Mouse (Mus musculus) heart, postnatal 14 days (tissue): ENCODE data around the gene Dnah2. TPM values are rescaled to one million over a fixed set of nuclear protein-coding genes. Genes with fewer than 3 reads are reported as not detected.
"Not testable (repeated sequence)": the region's sequence is repeated elsewhere in the genome, so short reads cannot be mapped to it uniquely, and the experiment has no call there.

Experiments
- DNase-seq, 2 experiments: peaks; one replicate each; pipeline ENCODE4 v3.0.0; 2021 to 2022
- intact Hi-C: fragments of 180-260 bp; cut with DNase I; formaldehyde crosslinking; loops from one replicate; pipeline ENCODE4 v1.15.1; 2025
- total RNA-seq, 2 experiments: library from RNA; stranded (reverse); gene quantifications; 2 replicates each; pipeline ENCODE4 v1.2.3; 2021

Gene Dnah2
- total RNA-seq, 2 experiments from 2014 or later = 0.07 to 0.38 TPM

DNA sequence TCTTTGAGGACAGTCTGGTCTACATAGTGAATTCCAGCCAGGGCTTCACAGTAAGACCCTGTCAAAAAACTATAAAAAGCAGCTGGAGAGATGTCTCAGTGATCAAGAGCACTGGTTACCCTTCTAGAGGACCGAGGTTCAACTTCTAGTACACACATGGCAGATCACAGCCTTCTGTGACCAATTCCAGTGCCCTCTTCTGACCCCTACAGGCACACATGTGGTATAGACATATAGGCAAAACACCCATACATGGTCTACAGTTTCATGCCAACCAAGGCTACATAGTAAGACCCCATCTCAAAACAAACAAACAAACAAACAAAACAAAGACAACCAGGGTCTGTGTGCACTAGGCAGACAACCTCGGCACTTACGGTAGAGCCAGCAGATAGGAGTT lies 26.3 kb upstream of the Dnah2 start:
- no peak for DNase-seq
- intact Hi-C loops = loop anchor here (2.0 kb wide), 1 partner anchor 28 kb away; no protein-coding TSS in a partner anchor

DNA sequence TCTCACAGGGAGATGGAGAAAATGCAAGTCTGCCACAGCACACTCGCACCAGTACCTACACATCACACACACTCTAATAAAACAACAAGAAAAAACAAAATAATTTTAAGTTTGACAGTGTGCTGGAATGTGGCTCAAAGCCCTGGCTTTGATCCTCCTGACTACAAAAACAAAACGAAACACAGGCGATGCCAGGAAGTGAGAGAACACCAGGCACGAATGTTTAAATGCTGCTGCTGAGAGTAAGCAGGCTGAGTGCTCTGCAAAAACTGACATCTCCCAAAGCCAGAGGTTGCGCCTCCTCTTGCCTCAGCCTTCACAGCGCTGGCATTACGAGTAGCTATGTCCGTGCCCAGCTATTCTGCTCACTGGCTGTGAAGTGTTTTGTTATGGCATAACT lies 16.2 kb upstream of the Dnah2 start:
- DNase-seq = no peak
- intact Hi-C loops = no loop called here

DNA sequence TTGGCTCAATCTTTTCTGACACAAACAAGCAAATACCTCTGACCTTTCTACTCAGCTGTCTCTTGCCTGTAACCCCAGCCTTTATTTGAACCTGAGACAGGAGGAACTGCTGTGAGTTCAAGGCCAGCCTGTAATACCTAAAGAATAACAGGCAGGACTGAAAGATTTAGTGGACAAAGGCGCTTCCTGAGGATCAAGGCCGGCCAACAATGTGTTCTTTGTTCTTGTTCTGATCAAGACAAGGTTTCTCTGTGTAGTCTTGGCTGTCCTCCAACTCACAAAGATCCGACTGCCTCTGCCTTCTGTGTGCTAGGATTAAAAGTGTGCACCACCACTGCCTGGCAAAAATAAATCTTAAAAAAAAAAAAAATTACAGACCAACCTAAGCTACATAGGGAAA lies 15.5 kb upstream of the Dnah2 start:
- intact Hi-C loops = no loop called here
- DNase-seq = no peak

DNA sequence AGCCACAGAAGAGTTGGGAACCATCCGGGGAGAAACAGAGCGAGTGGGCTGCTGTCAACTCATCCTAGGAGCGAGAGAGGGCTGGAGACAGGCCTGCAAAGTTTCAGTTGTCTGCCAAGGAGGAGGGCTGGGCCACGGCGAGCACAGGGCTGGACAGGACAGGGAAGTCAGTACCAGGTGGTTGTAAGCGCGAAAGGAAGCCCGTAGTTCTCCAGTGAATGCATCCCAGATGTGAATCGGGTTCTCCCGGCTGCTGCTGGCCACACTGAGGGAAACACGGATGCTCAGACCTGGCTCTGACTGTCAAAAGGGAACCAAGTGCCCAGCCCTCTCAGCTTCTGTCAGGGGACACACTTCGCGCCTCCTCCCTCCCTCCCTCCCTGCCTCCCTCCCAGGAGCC lies 14.5 kb upstream of the Dnah2 start:
- no peak for DNase-seq
- intact Hi-C loops = no loop called here

DNA sequence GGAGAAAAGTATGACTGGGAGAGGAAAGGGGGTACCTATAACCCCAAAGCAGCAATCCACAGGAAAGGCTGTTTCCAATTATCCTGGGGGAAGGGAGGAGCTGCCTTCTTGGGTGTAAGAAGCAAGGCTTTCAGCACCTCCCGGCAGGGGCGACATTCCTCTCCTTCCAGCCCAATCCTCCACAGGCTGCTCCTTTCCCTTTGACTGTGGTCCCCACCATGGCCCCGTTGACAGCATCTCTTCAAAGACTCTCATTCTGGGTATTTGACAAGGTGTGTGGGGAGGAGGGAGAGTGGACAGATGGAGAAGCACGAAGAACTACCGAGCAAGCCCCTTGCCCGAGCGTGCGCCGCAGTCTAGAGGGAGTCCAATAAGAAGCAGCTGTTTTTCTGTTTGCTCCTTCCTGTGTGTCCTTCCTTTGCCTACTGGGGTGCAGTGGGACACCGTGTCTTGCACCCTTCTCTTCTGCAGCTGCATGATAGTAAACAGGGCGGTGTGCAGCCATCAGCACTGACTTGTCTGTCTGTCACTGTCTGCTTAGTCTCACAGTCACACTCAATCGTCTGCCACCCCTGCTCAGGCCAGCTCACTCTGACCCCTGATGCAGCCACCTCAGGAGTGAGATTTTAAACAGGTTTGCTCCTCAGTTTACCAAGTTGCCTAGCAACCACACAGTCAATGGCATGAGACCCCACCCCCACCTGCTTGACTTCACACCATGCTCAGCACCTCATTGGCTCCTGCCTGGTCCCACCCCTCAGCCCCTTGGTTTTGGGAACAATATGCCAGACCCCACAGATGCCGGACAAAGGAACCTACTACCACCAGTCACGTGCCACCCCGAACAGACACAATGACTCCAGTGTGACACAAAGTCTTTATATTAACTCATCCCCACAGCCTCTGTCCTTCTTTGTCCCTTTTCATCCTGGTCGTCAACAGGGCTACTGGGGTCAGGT lies 12.3 kb upstream of the Dnah2 start:
- intact Hi-C loops = no loop called here
- DNase-seq = no peak

DNA sequence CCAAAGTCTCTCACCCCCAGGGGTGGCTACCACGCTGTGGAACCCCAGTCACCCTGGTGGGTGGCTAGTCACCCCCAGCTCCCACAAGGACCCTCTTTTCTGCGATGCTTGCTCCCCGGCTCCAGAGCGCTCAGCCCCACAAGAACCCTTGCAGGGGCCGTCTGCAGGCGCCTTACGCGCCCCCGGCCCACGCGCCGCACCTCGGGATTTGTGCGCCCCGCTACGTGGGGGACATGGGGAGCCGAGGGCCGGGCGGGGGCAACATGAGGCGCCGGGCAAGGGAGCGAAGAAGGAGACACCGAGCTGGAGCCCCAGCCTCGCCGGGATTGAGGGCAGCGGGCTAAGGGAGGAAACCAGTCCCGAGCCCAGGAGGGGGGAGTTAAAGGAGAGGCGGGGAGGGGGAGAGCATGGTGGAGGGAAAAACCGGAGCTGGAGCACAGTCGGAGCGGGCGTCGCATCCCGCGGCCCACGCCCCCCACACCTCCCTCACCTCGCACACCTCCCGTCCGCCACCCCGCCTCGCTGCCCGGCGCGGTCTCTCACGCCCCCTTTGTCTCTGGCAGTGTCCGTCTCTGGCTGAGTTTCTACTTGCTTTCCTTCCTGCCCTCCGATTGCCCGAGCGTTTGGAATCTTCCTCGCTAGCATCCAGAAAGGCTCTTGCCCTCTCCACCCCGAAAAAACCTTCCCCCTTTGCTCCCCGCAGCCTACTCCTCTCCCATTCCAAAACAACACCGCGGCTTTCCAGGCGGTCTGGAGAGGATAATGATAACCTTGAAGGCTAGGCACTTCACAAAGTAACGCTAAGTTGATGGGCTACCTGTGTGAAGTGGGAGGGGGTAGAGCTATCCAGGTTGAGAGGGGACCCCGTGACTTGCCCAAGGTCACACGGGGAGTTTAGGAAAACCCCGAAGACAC lies 11.2 kb upstream of the Dnah2 start, which contains the start of gene Efnb3:
Gene Efnb3 (minus strand): TSS at position 355 of the 915 bp plus-strand sequence.
- peak; percentile 28 to 53 for DNase-seq
- intact Hi-C loops = no loop called here

DNA sequence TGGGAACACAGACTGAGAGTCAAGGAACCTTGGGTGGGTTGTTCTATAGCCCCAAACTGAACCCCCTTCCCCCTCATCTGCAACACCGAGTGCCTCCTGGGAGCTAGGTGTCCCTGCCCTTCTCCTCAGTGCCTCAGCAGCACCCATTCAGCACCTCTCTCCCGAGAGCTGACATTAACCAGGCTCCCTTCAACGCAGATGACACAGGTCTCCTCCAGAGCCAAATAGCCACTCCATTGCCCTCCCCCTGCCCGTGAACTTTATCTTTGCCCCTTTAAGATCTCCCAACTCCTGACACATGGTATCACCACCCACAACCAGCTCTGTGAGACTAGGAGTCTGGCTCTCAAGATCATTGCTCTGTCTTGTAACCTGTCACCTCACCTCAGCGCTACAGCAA lies 10.3 kb upstream of the Dnah2 start:
- intact Hi-C loops = no loop called here
- DNase-seq = peak; percentile 35 to 60

DNA sequence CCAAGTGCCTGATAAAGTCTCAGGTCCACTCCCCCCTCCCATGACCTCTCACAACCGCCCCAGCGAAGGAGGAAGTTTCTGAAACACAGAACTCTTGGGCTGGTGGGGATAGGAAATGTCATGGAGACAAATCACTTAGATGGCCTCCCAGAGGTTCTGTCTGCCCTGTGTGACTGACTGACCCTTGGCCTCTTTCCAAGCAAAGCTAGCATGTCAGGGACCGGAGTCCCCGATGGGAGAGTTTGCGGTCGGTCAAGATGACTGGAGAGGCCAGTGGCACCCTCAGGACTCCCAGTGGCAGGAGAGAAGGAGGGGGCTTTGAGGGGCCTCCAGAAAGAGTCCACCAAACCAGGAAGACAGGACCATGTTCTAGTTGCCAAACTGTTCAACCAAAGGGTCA lies 9.8 kb upstream of the Dnah2 start:
- intact Hi-C loops = no loop called here
- no peak for DNase-seq

DNA sequence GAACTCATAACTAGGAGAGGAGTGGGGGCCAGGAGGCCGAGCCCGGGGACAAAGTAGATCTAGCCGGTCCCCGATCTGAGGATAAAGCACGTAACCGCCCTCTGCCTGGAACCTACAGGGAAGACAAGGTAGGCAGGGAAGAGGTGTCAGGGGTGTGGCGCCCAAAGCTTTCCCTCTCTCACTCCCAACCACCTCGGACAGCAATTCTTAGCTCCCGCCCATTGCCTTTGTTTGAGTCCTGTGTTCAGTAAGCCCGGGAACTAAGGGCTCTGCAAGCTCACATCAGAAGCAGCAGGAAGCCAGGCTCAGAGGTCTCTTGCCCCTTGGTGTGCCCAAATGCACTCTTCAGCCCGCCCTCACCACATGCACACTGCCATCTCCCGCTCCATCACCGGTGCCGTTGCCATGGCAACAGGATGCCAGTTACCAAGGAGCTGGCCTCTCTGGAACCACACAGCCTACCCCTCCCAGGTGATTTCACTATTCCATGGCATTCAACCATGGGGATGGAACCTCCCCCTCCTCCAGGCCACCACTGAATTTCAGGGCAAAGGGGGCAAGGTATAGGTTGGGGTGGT lies 8.6 kb upstream of the Dnah2 start:
- no peak for DNase-seq
- intact Hi-C loops = no loop called here

DNA sequence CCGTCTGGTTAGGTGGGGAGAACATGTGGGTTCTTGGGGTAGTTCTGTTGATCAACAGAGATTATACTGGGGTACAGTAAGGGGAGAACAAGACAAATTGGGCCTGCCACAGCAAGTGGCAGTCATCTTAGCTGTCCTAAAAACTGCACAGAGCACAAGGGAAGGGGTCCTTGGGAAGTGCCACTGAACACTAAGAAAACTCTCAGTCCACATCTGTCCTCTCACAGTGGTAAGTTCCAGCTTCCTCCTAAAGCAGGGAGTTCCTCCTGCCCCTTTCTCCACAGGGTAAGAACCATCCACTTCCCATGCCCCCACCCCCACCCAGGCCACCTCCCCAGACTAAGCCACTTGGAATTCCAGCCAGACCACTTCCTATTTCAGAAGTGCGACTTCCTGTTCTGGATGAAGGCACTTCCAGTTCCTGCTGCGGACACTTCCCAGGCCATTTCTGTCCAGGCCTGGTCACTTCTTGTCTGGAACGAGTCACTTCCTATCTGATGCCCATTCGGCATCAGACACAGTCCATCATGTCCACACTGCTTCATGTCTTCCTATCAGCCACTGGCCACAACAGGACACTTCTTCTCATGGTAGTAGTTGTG lies 5.7 kb upstream of the Dnah2 start:
- intact Hi-C loops = no loop called here
- no peak for DNase-seq

DNA sequence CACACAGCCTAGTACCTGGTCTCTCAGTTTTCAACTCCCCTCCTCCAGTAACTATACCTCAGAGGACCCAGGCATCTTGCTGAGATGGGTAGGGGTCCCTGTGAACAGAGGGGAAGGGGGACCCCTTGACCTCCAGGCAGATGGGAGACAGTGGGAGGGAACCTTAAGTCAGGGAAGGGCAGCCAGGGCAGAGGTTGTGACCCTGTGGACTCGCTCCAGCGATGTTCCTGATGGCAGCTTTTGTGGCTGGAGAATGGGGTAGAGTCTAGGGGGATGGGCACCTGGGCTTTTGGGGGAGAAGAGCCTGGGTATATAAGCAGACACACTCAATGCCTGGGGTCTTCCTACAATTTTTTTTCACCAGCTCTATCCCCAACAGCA lies 4.4 kb upstream of the Dnah2 start:
- intact Hi-C loops = no loop called here
- no peak for DNase-seq

DNA sequence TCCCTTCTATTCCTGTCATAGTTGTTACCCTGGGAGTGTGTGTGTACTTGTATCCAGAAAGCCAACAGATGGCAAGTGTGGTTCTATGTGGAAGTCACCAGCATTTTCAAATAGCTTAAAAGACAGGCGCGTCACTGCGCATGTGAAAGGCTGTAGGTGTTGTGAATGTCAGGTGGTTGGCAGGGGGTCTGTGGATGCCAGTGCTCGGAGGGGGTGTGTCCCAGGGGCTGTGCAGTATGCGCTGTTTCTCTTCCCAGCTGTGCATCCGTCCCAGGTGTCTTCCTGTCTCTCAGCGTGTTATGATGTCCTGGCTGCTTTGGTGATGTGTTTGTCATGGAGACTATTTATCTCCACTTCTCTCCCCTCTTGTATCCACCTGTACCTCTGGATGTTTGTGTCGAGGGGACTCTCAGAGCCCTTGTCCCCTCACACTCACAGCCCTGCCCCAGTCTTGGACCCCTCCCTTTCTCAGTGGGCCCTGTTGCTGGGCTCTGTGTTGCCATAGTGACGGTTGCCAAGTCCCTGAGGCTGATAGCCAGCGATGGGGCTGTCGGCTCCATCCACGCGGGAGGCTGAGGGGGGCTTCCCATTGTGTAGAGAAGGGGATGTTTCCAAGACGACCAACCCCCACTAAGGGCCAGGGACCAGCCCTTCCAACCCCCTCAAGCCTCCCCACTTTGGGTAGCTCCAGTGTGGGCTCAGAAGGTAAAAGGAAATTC lies 3.9 kb upstream of the Dnah2 start:
- intact Hi-C loops = no loop called here
- no peak for DNase-seq

DNA sequence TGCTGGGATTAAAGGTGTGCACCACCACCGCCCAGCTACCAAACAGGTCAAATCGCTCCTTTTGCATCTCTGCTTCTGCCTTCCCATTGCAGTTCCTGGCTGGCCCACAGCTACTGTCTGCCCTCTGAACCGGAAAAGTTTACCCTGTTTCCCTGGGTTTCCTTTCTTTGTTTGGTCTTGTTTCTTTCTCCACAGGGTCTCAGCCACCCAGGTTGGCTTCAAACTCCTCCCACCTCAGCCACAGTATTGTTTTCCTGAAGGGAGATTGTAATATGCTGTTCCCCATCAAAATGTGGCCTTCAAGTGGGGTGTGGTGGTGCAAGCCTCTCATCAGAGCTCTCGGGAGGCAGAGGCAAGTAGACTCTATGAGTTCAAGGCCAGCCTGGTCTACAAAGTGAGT lies 2.4 kb upstream of the Dnah2 start:
- DNase-seq = no peak
- intact Hi-C loops = no loop called here

DNA sequence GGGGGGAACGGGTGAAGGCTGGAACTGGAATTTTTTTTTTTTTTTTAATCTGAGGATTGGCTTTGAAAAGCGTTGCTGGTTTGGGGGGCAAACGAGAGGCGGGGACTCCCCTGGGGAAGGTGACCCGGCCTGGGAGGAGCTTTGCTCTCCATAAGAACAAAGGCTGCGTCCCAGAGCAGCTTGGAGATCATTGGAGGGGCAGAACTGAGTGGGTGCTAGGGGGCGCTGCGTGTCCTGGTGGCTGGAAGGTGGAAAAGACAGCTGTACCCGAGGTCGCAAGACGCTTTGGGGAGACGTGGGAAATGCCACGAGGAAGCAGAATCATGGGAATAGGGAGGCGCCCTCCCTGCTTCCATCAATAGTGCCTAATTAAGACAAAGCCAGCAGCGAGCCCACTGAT lies 1.8 kb downstream of the Dnah2 start:
- peak; percentile 33 to 54 for DNase-seq

DNA sequence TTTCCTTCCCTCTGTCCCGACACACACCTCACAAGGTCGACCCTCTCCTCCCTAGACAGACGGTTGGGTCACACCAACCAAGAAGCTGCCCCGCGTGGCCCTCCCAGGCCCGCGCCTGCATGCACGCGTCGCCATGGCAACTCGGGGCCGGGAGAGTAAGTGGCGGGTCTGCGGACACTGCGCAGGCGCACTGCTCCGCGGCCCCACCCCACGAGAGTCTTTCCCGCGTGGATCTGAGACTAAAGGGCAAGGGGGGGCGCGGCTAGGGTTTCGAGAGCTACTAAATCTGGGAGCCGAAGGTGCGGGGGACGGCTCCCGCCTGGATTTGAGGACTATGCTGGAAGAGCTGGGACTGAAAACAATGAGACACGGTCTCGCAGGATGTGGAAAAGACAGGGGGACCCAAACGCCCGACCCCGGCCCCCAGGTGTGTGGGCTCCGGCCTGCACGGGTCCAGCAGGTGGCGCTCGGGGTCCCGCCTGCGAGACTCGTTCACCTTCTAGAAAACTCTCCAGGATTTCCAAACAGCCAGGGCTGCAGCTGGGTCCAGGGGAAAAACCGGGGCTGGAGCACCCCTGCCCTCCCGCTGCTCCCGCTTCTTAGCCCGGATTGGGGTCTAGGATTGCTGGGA lies 2.4 kb downstream of the Dnah2 start:
- DNase-seq = peak; percentile 74 to 83
- intact Hi-C loops = loop anchor here (2.0 kb wide), 2 partner anchors 28 to 68 kb away; no protein-coding TSS in a partner anchor

More for the DNA sequence above, 1.8 kb downstream of the Dnah2 start:
- intact Hi-C loops = loop anchor here (2.0 kb wide), 2 partner anchors 28 to 68 kb away; no protein-coding TSS in a partner anchor

DNA sequence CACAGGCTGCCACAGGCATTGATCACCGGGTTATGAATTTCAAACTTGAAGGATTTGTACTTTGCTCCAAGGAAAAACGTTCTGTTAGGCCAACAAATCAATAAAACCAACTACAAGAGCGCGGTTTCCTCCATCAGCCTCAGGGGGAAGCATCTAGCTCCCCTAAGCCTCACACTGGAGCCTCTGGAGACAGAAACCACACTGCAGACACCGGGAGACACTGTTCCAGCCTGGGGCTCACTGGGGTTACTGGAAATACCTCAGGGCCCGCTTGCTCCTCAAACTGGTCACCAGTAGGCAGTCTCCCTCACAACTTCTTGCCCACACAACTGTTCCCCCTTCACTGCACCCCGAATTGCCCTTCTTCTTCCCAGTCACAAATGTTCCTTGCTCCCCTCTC lies 3.0 kb downstream of the Dnah2 start:
- intact Hi-C loops = loop anchor here (2.0 kb wide), 2 partner anchors 29 to 69 kb away; no protein-coding TSS in a partner anchor

DNA sequence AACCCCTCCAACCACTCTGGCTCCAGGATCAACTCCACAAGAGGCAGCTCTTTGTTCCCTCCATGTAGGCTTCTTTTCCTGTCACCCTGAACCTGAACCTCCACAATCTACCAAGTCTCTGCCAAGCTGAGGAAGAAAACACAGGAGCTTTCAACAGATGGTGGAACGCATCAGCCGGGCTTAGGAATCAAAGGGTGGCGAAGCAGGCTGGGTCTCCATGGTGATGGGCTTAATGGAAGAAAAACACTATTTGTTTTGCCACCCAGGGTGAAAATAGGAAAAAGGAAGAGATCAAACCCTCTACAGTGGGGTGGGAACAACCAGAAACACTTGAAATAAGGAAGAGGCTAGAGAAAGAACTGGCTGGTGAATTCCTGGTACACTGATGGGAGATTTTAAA lies 5.3 kb downstream of the Dnah2 start:
- intact Hi-C loops = no loop called here
- DNase-seq = no peak

More for the DNA sequence above, 3.0 kb downstream of the Dnah2 start:
- DNase-seq = no peak

DNA sequence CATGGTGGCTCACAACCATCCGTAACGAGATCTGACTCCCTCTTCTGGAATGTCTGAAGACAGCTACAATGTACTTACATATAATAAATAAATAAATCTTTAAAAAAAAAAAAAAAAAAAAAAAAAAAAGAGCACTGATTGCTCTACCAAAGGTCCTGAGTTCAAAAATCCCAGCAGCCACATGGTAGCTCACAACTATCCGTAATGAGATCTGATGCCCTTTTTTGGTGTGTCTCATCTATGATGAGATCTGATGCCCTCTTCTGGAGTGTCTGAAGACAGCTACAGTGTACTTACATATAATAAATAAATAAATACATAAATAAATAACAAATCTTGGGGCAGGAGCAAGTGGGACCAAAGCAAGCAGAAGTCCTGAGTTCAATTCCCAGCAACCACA lies 7.2 kb downstream of the Dnah2 start:
- DNase-seq, intact Hi-C loops: not testable (repeated sequence)

DNA sequence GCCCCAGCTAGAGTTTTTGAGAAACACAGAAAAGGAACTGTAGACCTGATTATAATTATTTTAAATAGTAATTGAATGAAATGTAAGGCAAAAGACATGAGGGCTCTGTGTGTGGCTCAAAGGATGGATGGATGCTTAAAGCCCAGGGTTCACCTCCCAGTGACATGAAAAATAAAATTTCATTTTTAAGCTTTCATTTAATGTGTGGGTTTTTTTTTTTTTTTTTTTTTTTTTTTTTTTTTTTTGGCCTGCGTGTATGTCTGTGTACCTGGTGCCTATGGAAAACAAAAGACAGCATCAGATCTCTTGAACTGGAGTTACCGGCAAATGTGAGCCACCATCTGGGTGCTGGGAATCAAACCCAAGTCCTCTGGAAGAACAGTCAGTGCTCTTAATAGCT lies 8.2 kb downstream of the Dnah2 start:
- no peak for DNase-seq
- intact Hi-C loops = no loop called here
